Mouse (Mus musculus): ENCODE measurements at regions not wholly inside any gene's neighbourhood (a gene's known extent, or its start where the extent isn't known, plus 50 kb on each side); places are given as distances from the start of the nearest gene placed in this dataset.

DNA sequence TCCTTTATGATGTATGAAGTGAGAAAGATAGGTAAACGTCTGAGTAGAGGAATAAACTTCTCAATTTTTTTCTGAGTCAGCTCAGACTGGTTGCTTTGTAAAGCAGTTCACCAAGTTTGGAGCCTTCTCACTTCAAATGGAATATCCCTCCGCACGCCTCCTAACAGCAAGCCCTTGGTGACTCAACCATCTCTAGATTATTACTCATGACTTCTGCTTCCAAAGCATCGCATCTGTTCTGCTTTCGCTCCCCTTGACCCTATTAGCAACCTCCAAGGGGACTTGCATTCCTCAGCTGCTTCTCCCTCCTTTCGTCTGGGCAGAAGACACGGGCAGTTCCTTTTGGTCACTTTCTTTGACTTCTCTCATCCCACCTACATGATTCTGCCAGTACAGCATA, 214.9 kb downstream of the Gm5426 start:
- Histone ChIP-seq H3K36me3 (ENCODE audit: insufficient read depth, low read length) (no peaks in the 10 kb centered on the region), H3K9ac (replicated peaks; ENCODE audit: low read length, poor library complexity, severe bottlenecking) (no peak overlapping the region), H3K27ac (ENCODE audit: low read depth, low read length) (no peak overlapping the region), H3K4me2 (ENCODE audit: low read depth, low read length, poor library complexity, severe bottlenecking) (no peak overlapping the region), H3K27me3 (ENCODE audit: insufficient read depth, low read length) (no peaks in the 10 kb centered on the region), H3K4me1 (ENCODE audit: insufficient read depth, low read length) (no peaks in the 10 kb centered on the region), H3K4me3 (ENCODE audit: low read depth, low read length) (no peak overlapping the region), H3K9me3 (ENCODE audit: low read length) (no peaks in the 10 kb centered on the region)
- ATAC-seq (ENCODE audit: low FRiP score) (no peak), DNase-seq (ENCODE audit: low spot score) (no peak)
- 94% methylated on average over 7 of the region's 7 CpGs for WGBS
- TF ChIP-seq CTCF (IDR thresholded peaks at IDR 0.05), result no peak

DNA sequence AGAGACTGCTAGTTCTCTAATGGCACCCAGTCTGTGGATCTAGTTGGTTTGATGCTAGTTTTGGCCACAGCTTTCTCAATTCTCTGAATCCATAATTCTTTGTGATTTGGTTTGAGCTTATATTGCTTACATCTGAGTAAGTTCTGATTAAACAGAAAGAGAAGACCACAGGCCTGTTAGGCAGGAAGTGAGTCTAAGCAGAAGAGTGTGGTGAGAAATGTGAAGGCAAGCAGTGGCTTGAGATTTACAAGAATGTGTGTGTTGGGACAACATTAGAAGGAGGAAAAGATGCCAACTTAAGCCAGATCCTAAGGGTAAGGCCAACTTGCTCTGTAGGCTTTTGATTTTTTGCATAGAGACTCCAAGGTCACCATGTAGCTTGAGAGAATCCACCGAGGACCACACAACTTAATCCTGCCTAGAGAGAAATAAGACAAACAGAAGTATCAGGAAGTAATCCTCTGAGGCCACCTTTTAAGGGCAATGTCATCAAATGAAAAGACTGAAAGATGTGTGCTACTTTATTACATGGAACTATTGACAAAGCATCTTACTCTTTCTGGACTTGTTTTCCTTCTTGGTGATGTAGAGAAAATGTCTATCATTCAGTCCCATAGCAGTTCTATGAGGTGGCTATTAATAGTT, 220.7 kb downstream of the Gm5426 start:
- DNase-seq (ENCODE audit: low spot score) (no peak), ATAC-seq (ENCODE audit: low FRiP score) (no peak)
- Histone ChIP-seq H3K27ac (ENCODE audit: low read depth, low read length) (no peak overlapping the region), H3K4me1 (ENCODE audit: insufficient read depth, low read length) (no peaks in the 10 kb centered on the region), H3K36me3 (ENCODE audit: insufficient read depth, low read length) (no peaks in the 10 kb centered on the region), H3K4me2 (ENCODE audit: low read depth, low read length, poor library complexity, severe bottlenecking) (no peak overlapping the region), H3K9ac (replicated peaks; ENCODE audit: low read length, poor library complexity, severe bottlenecking) (no peak overlapping the region), H3K4me3 (ENCODE audit: low read depth, low read length) (no peak overlapping the region), H3K27me3 (ENCODE audit: insufficient read depth, low read length) (no peaks in the 10 kb centered on the region), H3K9me3 (ENCODE audit: low read length) (no peaks in the 10 kb centered on the region)
- WGBS, result 95% methylated on average over 1 of the region's 1 CpGs
- no peak for TF ChIP-seq CTCF (IDR thresholded peaks at IDR 0.05)

DNA sequence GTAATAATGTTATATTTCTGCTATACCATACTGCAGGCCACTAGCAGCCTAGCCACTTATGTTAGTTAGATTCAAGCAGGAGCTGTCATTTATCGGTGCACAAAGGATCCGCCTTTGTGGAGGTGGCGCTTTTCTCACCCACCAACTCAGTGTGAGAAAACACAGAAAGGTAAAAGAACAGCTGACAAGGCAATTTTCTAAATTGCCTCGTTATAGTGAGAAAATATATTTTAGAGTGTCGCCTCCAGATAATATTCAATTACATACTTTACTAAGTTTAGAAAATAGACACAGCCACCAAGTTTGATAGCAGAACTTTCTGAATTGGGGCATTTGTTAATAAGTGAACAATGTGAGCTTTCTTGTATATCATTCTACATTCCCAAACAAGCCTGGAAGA, 221.2 kb downstream of the Gm5426 start:
- ATAC-seq (ENCODE audit: low FRiP score) (no peak), DNase-seq (ENCODE audit: low spot score) (no peak)
- no peaks in the 10 kb centered on the region for H3K9me3 ChIP-seq (ENCODE audit: low read length)
- 88% methylated on average over 5 of the region's 5 CpGs for WGBS
- no peak overlapping the region for H3K9ac ChIP-seq (replicated peaks; ENCODE audit: low read length, poor library complexity, severe bottlenecking)
- no peaks in the 10 kb centered on the region for H3K36me3 ChIP-seq (ENCODE audit: insufficient read depth, low read length)
- no peak for TF ChIP-seq CTCF (IDR thresholded peaks at IDR 0.05)
- no peak overlapping the region for H3K27ac ChIP-seq (ENCODE audit: low read depth, low read length)
- no peak overlapping the region for H3K4me3 ChIP-seq (ENCODE audit: low read depth, low read length)
- H3K4me1 ChIP-seq (ENCODE audit: insufficient read depth, low read length), result no peaks in the 10 kb centered on the region
- no peak overlapping the region for H3K4me2 ChIP-seq (ENCODE audit: low read depth, low read length, poor library complexity, severe bottlenecking)
- no peaks in the 10 kb centered on the region for H3K27me3 ChIP-seq (ENCODE audit: insufficient read depth, low read length)

DNA sequence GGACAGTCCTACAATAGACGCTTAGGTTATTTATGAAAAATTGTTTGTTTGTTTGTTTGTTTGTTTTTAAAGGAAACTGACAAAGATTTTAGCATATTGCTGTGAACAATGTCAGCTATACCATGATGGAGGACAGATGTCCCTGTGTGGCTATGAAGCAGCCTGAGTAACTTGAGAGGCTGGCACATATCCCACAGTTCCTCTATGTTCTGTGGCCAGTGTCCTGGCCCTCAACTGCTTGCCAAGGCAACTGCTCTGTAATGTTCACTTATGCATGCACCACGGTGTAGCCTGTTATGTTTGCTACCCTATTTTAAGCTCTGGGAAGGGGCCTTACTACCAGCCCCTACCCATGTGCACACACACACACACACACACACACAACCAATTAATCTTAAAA, 222.6 kb downstream of the Gm5426 start:
- TF ChIP-seq CTCF (IDR thresholded peaks at IDR 0.05), result no peak
- H3K9me3 ChIP-seq (ENCODE audit: low read length), result no peaks in the 10 kb centered on the region
- 89% methylated on average over 2 of the region's 2 CpGs for WGBS

DNA sequence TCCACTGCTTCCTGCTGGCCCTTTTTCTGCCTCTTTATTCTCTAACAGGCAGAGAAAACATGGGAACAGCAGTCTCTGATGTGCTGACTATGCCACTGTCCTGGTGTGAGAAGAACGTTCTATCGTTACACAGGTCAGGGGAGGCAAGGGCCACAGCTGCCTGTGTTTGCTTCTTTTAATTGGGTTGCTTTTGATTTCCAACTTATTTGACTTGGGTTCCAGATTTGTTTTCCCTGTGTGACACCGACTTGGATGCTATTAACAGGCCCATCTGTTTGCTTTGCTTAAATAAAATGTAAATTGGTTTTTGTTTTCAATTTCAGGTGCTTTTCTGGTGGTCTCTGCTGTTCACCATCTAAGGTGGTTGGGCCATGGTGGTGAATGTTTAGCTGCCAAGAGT, 225.8 kb downstream of the Gm5426 start:
- H3K4me2 ChIP-seq (ENCODE audit: low read depth, low read length, poor library complexity, severe bottlenecking), result no peak overlapping the region
- no peak overlapping the region for H3K27ac ChIP-seq (ENCODE audit: low read depth, low read length)
- no peak overlapping the region for H3K4me3 ChIP-seq (ENCODE audit: low read depth, low read length)
- H3K9me3 ChIP-seq (ENCODE audit: low read length), result no peaks in the 10 kb centered on the region
- 61% methylated on average over 3 of the region's 3 CpGs for WGBS
- no peaks in the 10 kb centered on the region for H3K36me3 ChIP-seq (ENCODE audit: insufficient read depth, low read length)
- no peaks in the 10 kb centered on the region for H3K27me3 ChIP-seq (ENCODE audit: insufficient read depth, low read length)
- no peak for TF ChIP-seq CTCF (IDR thresholded peaks at IDR 0.05)
- no peak for DNase-seq (ENCODE audit: low spot score)
- H3K9ac ChIP-seq (replicated peaks; ENCODE audit: low read length, poor library complexity, severe bottlenecking), result no peak overlapping the region
- ATAC-seq (ENCODE audit: low FRiP score), result no peak
- H3K4me1 ChIP-seq (ENCODE audit: insufficient read depth, low read length), result no peaks in the 10 kb centered on the region

More for the DNA sequence above, 222.6 kb downstream of the Gm5426 start:
- H3K4me3 ChIP-seq (ENCODE audit: low read depth, low read length), result no peak overlapping the region
- no peak overlapping the region for H3K4me2 ChIP-seq (ENCODE audit: low read depth, low read length, poor library complexity, severe bottlenecking)
- no peak overlapping the region for H3K27ac ChIP-seq (ENCODE audit: low read depth, low read length)
- H3K4me1 ChIP-seq (ENCODE audit: insufficient read depth, low read length), result no peaks in the 10 kb centered on the region
- H3K9ac ChIP-seq (replicated peaks; ENCODE audit: low read length, poor library complexity, severe bottlenecking), result no peak overlapping the region
- ATAC-seq (ENCODE audit: low FRiP score) (no peak), DNase-seq (ENCODE audit: low spot score) (no peak)
- H3K27me3 ChIP-seq (ENCODE audit: insufficient read depth, low read length), result no peaks in the 10 kb centered on the region
- no peaks in the 10 kb centered on the region for H3K36me3 ChIP-seq (ENCODE audit: insufficient read depth, low read length)

DNA sequence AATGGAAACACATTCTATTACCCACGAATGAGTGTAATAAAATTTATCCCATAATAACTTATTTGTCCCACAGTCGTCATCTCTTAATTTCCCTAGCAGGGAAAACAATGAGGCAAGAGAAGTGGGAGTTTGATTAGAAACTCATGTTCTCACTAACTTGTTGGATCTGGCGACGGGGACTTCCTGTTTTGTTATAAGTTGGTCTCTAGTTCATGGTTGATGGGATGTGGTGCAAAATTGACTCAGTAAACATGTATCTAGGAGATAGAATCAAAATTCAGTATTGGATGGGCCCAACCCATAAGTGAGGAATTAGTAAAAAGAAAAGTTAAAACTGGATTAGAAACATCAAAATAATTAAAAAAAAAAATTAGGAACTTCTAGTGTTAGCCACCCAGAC, 227.5 kb downstream of the Gm5426 start:
- no peaks in the 10 kb centered on the region for H3K9me3 ChIP-seq (ENCODE audit: low read length)
- no peak overlapping the region for H3K4me2 ChIP-seq (ENCODE audit: low read depth, low read length, poor library complexity, severe bottlenecking)
- no peak overlapping the region for H3K9ac ChIP-seq (replicated peaks; ENCODE audit: low read length, poor library complexity, severe bottlenecking)
- 90% methylated on average over 4 of the region's 4 CpGs for WGBS
- H3K4me1 ChIP-seq (ENCODE audit: insufficient read depth, low read length), result no peaks in the 10 kb centered on the region
- no peaks in the 10 kb centered on the region for H3K27me3 ChIP-seq (ENCODE audit: insufficient read depth, low read length)
- H3K27ac ChIP-seq (ENCODE audit: low read depth, low read length), result no peak overlapping the region
- TF ChIP-seq CTCF (IDR thresholded peaks at IDR 0.05), result no peak
- H3K36me3 ChIP-seq (ENCODE audit: insufficient read depth, low read length), result no peaks in the 10 kb centered on the region
- ATAC-seq (ENCODE audit: low FRiP score) (no peak), DNase-seq (ENCODE audit: low spot score) (no peak)
- H3K4me3 ChIP-seq (ENCODE audit: low read depth, low read length), result no peak overlapping the region
